Mouse (Mus musculus) bone marrow macrophage, adult 2 months (primary cell): Measurements from ENCODE around the gene 1700011L22Rik. TPM values are rescaled to one million over a fixed set of nuclear protein-coding genes. Genes with fewer than 3 reads are reported as not detected.

ENCODE experiments used
- H3K27ac ChIP-seq: 2 replicates; pipeline ENCODE4 v1.5.1; 2012; ENCODE audit warnings: low read depth, low read length; ENCODE audit not compliant: insufficient read depth
- H3K4me1 ChIP-seq: 2 replicates; pipeline ENCODE4 v1.6.1; 2012; ENCODE audit warnings: low read length; ENCODE audit not compliant: control insufficient read depth, insufficient read depth
- H3K4me3 ChIP-seq: 2 replicates; pipeline ENCODE4 v1.5.1; 2012; ENCODE audit warnings: mild to moderate bottlenecking, low read length, moderate library complexity; ENCODE audit not compliant: insufficient read depth
- CTCF ChIP-seq: IDR thresholded peaks from 2 replicates; pipeline ENCODE4 v1.5.1; 2012; ENCODE audit warnings: low read depth, mild to moderate bottlenecking, low read length, moderate library complexity
- POLR2A ChIP-seq: IDR thresholded peaks from 2 replicates; pipeline ENCODE4 v1.6.1; 2012; ENCODE audit warnings: mild to moderate bottlenecking, low read depth, low read length, borderline replicate concordance
- polyA plus RNA-seq: library from polyadenylated mRNA; stranded (reverse); fragments of >200 nt; gene quantifications from 2 replicates; pipeline ENCODE4 v1.2.4, GENCODE M21; 2012; ENCODE audit not compliant: missing spikeins, insufficient read depth, insufficient read length

Gene 1700011L22Rik
- polyA plus RNA-seq, 1 experiment: not detected

- no peak for TF ChIP-seq CTCF
- Histone ChIP-seq H3K4me3 (no peak overlapping the region), H3K27ac (no peak overlapping the region), H3K4me1 (peaks cover 11% of the 10 kb centered on the region)
Observed at GRCm38 (mm10) chr8:79239996-79240395, 8.4 kb downstream of the 1700011L22Rik start.

DNA sequence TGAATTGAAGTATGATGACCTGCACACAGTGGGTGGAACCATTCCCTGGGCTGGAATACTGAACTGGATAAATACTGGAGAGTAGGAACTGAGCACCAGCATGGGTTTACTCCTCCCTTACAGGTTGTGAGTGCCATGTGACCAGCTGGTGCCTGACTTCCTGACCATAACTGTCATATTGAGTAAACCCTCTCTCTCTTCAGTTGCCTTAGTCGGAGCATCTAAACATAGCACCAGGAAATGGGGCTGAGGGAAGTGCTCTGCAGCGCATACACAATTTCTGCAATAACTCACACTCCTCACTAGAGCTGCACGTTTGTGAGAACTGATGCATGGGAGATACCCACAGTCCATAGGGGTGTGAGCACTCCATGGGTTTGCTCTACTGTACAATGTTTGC, 9.1 kb downstream of the 1700011L22Rik start:
- H3K4me1 ChIP-seq: peaks cover 11% of the 10 kb centered on the region
- no peak for TF ChIP-seq CTCF
- TF ChIP-seq POLR2A: no peak

DNA sequence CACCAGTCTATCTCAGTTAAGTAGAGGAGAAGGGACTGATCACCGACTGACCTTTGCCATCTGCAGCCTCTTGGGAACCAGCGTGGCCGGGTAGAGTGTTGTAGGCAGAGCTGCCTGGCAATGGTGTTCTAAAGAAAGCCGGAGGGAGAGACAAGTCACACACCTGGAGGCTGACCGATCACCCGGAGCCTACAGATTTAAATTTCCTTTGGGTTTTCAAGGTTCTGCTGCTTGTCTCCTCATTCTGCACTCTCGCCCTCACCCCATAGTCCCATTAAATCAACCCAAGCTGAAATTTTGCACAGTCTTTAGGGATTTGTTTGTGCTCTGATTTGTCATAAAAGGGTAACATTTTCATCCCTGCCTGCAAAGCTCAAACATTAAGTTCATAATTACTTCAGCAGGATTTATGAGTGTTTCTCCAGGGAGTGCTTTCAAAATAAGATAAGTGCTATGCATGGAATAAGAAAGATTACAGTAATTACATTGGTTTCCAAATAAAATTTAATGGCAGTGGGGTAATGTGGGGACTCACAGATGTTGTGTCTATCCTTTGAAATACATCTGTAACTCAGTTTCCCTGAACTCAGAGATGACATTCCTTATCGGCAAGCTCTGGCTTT, 19.0 kb downstream of the 1700011L22Rik start:
- TF ChIP-seq CTCF: no peak
- no peak for TF ChIP-seq POLR2A
- H3K4me1 ChIP-seq: peaks cover 9% of the 10 kb centered on the region
- no peak overlapping the region for H3K4me3 ChIP-seq
- no peak overlapping the region for H3K27ac ChIP-seq

More for the DNA sequence above, 9.1 kb downstream of the 1700011L22Rik start:
- Histone ChIP-seq H3K27ac (no peak overlapping the region), H3K4me3 (no peak overlapping the region)

GRCm38 (mm10) chr8:79227916-79228315, 20.5 kb downstream of the 1700011L22Rik start:
- TF ChIP-seq POLR2A (no peak), CTCF (no peak)
- no peak overlapping the region for H3K4me3 ChIP-seq
- H3K27ac ChIP-seq: no peak overlapping the region
- peaks cover 9% of the 10 kb centered on the region for H3K4me1 ChIP-seq

DNA sequence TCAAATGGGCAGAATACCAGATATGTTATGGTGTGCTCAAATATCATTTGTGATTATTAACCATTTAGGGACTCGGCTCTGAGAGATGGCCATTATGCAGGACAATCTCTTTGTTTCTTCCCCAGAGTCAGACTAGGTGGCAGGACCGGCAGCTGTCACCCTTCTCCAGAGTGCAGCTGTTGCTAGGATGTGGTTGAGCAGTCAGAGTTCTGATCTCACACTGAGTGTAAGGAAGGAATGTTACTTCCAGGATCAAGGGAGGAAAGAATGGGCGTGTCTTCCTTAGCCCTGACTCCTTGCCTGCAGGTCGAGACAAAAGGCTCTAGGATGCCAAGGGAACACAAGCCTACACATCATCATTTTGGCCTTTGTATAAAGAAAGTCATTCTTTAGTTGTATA, 21.2 kb downstream of the 1700011L22Rik start:
- H3K27ac ChIP-seq: no peak overlapping the region
- no peak overlapping the region for H3K4me3 ChIP-seq
- peaks cover 9% of the 10 kb centered on the region for H3K4me1 ChIP-seq
- TF ChIP-seq CTCF: no peak
- TF ChIP-seq POLR2A: no peak

GRCm38 (mm10) chr8:79226046-79226445, 22.3 kb downstream of the 1700011L22Rik start:
- TF ChIP-seq CTCF (no peak), POLR2A (no peak)
- peak overlapping the region; percentile 50 for H3K4me3 ChIP-seq
- peak overlapping the region; percentile 91 for H3K27ac ChIP-seq
- H3K4me1 ChIP-seq: peaks cover 9% of the 10 kb centered on the region

DNA sequence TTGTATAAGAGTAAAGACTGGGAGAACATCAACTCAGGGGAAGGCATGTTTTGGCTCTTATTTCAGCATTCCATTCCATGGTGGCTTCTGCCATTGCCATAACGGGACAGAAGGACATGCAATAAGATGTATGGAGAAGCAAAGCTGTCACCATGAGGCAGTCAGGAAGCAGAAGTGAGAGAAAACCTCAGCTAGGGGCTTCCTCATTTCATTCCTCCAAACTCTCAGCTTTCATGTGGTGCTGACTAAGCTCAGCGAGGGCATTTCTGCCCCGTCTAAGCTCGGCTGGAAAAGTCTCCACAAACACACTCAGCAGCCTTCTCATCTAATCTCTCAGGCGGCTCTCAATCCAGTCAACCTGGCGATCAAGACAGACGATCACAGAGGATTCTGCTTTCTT, 22.8 kb downstream of the 1700011L22Rik start:
- peaks cover 9% of the 10 kb centered on the region for H3K4me1 ChIP-seq
- TF ChIP-seq CTCF: no peak
- TF ChIP-seq POLR2A: no peak
- peak overlapping the region; percentile 91 for H3K27ac ChIP-seq
- H3K4me3 ChIP-seq: peak overlapping the region; percentile 50

DNA sequence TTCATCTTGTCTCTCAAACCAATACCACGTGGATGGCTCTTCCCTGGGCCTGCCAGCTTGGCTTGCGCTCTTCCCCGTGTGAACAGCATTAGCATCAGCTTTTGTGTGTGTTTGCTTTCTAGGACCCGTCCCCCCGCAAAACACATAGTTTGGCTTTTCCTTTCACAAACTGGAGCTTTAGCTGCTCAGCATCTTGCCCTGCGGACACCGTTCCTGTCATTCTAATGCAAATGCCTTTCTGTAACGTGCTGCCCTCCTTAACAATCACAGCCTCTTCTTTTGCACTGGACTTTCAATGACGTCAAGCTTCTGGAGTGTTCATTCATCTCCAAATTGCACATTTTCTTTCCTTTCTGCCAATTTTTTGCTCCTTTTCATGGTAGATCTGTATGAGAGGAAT, 24.0 kb downstream of the 1700011L22Rik start:
- H3K4me3 ChIP-seq: no peak overlapping the region
- TF ChIP-seq CTCF: no peak
- TF ChIP-seq POLR2A: no peak
- H3K27ac ChIP-seq: no peak overlapping the region
- peaks cover 9% of the 10 kb centered on the region for H3K4me1 ChIP-seq

DNA sequence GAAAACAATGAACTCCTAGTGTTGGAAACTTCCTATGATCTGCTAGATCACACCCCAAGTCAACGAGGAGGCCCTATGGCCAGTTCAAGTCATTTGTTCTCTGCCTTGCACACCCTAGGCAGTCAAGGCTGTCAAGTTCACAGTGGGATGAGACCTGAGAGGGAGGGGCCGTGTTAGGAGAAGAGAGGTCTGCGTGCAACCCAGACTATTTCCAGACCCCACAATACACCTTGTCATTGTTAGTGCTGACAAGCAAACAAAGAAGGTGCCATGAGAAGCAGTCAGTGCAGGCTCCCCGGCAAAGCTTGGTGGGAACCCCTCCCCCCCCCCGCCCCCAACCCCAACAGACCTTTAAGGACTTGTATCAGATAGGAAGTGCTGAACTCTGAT, 25.6 kb downstream of the 1700011L22Rik start:
- no peak for TF ChIP-seq POLR2A
- TF ChIP-seq CTCF: no peak
- H3K4me1 ChIP-seq: peaks cover 9% of the 10 kb centered on the region
- H3K4me3 ChIP-seq: no peak overlapping the region
- no peak overlapping the region for H3K27ac ChIP-seq

- Histone ChIP-seq H3K4me1 (peaks cover 9% of the 10 kb centered on the region), H3K27ac (no peak overlapping the region), H3K4me3 (no peak overlapping the region)
- no peak for TF ChIP-seq POLR2A
- TF ChIP-seq CTCF: no peak
Observed at GRCm38 (mm10) chr8:79222106-79222751, 26.1 kb downstream of the 1700011L22Rik start.
